Mouse (Mus musculus) lung, adult 2 months (tissue): Measurements from ENCODE around the gene Gm10570.

Experiments used
- CTCF ChIP-seq: fragments of 200-500 bp; IDR thresholded peaks from 2 replicates; pipeline ENCODE4 v1.5.1; 2011; ENCODE audit warnings: mild to moderate bottlenecking, low read length, control low read depth; ENCODE audit not compliant: insufficient read depth
- POLR2A ChIP-seq: fragments of 200-500 bp; IDR thresholded peaks from 2 replicates; pipeline ENCODE4 v1.6.1; 2011; ENCODE audit warnings: low read depth, mild to moderate bottlenecking, control low read depth, low read length, borderline replicate concordance; ENCODE audit errors: extremely low read depth

DNA sequence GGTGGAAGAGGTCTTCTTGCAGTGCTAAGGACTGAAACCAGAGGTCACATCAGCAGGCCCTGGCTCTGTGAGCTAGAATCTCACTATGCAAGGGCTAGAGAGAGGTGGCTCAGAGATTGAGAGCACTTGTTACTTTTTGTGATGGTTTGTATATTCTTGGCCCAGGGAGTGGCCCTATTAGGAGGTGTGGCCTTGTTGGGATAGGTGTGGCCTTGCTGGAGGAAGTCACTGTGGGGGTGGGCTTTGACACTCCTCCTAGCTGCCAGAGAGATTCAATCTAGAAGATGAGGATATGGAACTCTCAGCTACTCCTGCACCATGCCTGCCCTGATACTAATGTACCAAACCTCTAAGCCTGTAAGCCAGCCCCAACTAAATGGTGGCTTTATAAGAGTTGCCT lies 49.5 kb upstream of the Gm10570 start:
- no peak for TF ChIP-seq POLR2A
- no peak for TF ChIP-seq CTCF
